Mouse (Mus musculus) heart, adult 2 months (tissue): ENCODE measurements around the gene Arcn1.

Experiments used
- CTCF ChIP-seq: fragments of 200-600 bp; IDR thresholded peaks from 2 replicates; pipeline ENCODE4 v1.8.1; 2022; ENCODE audit warnings: antibody characterized with exemption, mild to moderate bottlenecking, moderate library complexity
- EP300 ChIP-seq: fragments of 200-500 bp; IDR thresholded peaks from 2 replicates; pipeline ENCODE4 v1.6.1; 2011; ENCODE audit warnings: low read depth, low read length, control low read depth; ENCODE audit not compliant: insufficient read depth
- POLR2A ChIP-seq: fragments of 200-500 bp; IDR thresholded peaks from 2 replicates; pipeline ENCODE4 v1.6.1; 2011; ENCODE audit warnings: mild to moderate bottlenecking, low read depth, low read length, control low read depth; ENCODE audit not compliant: insufficient read depth

DNA sequence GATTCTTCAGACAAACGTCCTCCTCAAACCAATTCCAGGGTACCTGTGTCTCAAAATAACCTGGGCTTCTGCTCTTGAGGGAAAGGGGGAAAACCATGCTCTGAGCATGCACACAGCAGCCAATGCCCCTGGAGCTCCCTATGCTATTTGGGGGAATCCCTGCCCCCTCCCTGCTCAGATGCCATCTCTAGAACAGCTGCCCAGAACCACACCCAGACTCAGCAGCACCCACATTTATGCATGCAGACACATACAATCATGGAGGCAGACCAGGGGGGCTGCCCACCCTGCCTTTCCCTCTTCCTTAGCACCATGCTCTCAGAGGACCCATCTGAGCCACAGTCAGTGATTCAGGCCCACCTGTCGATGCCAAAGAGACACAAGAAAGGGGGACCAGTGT, 54.1 kb downstream of the Arcn1 start:
- TF ChIP-seq EP300 = no peak
- no peak for TF ChIP-seq CTCF
- no peak for TF ChIP-seq POLR2A
